Mouse (Mus musculus): ENCODE data around the gene Heatr5a. TPM values are rescaled to one million over a fixed set of nuclear protein-coding genes. Genes with fewer than 3 reads are reported as not detected.

Gene Heatr5a
- total RNA-seq, 2 experiments from 2014 or later: 18.8 to 20.9 TPM

- no peak for DNase-seq
- intact Hi-C loops (cut with DNase I): no loop called here
Measured at GRCm38 (mm10) chr12:51851617-51852016, 119.5 kb downstream of the Heatr5a start.

- intact Hi-C loops (cut with DNase I): no loop called here
- DNase-seq: no peak
Measured at GRCm38 (mm10) chr12:51851155-51851554, 120.0 kb downstream of the Heatr5a start.

GRCm38 (mm10) chr12:51850339-51850738, 120.8 kb downstream of the Heatr5a start:
- intact Hi-C loops (cut with DNase I): no loop called here
- DNase-seq: no peak

- intact Hi-C loops (cut with DNase I): loop anchor here (5.0 kb wide), 1 partner anchor 752 kb away; no protein-coding TSS in a partner anchor
- DNase-seq: no peak
Measured at GRCm38 (mm10) chr12:51849902-51850301, 121.2 kb downstream of the Heatr5a start.

GRCm38 (mm10) chr12:51847953-51848680, 123.0 kb downstream of the Heatr5a start:
- peak; percentile 38 to 52 for DNase-seq
- intact Hi-C loops (cut with DNase I): loop anchor here (2.0 to 5.0 kb wide), 2 partner anchors 15 to 754 kb away; no protein-coding TSS in a partner anchor

GRCm38 (mm10) chr12:51845261-51845660, 125.9 kb downstream of the Heatr5a start:
- intact Hi-C loops (cut with DNase I): loop anchor here (5.0 kb wide), 1 partner anchor 757 kb away; no protein-coding TSS in a partner anchor
- DNase-seq: no peak

- intact Hi-C loops (cut with DNase I): loop anchor here (1.0 to 5.0 kb wide), 3 partner anchors 16 to 757 kb away; partner anchors contain the start of gene Hectd1
Measured at GRCm38 (mm10) chr12:51844771-51845256, 126.3 kb downstream of the Heatr5a start.

GRCm38 (mm10) chr12:51843576-51844520, 127.3 kb downstream of the Heatr5a start:
- DNase-seq: no peak
- intact Hi-C loops (cut with DNase I): loop anchor here (1.0 to 5.0 kb wide), 2 partner anchors 15 to 38 kb away; partner anchors contain the start of gene Hectd1

More at GRCm38 (mm10) chr12:51844771-51845256, 126.3 kb downstream of the Heatr5a start:
- DNase-seq: peak; percentile 98 to 100

- intact Hi-C loops (cut with DNase I): loop anchor here (5.0 kb wide), 1 partner anchor 40 kb away; no protein-coding TSS in a partner anchor
- no peak for DNase-seq
Measured at GRCm38 (mm10) chr12:51842081-51842864, 128.8 kb downstream of the Heatr5a start.

GRCm38 (mm10) chr12:51839856-51840255, 131.3 kb downstream of the Heatr5a start:
- intact Hi-C loops (cut with DNase I): loop anchor here (5.0 kb wide), 1 partner anchor 42 kb away; no protein-coding TSS in a partner anchor

GRCm38 (mm10) chr12:51835219-51835618, 135.9 kb downstream of the Heatr5a start:
- intact Hi-C loops (cut with DNase I): no loop called here
- DNase-seq: no peak

More at GRCm38 (mm10) chr12:51839856-51840255, 131.3 kb downstream of the Heatr5a start:
- DNase-seq: no peak

- DNase-seq: no peak
- intact Hi-C loops (cut with DNase I): no loop called here
Measured at GRCm38 (mm10) chr12:51831931-51832330, 139.2 kb downstream of the Heatr5a start.

- DNase-seq: no peak
- intact Hi-C loops (cut with DNase I): no loop called here
Measured at GRCm38 (mm10) chr12:51831296-51831695, 139.8 kb downstream of the Heatr5a start.

GRCm38 (mm10) chr12:51830671-51831070, 140.4 kb downstream of the Heatr5a start:
- intact Hi-C loops (cut with DNase I): no loop called here
- DNase-seq: no peak

- intact Hi-C loops (cut with DNase I): no loop called here
- DNase-seq: no peak
Measured at GRCm38 (mm10) chr12:51830077-51830402, 141.1 kb downstream of the Heatr5a start.

- intact Hi-C loops (cut with DNase I): loop anchor here (1.0 to 5.0 kb wide), 2 partner anchors 15 to 173 kb away; no protein-coding TSS in a partner anchor
- peak; percentile 83 to 95 for DNase-seq
Measured at GRCm38 (mm10) chr12:51829290-51830076, 141.6 kb downstream of the Heatr5a start, which contains the start of gene Hectd1. Gene Hectd1, minus strand, starts transcription at chr12:51829536.

- DNase-seq: no peak
- intact Hi-C loops (cut with DNase I): loop anchor here (1.0 to 5.0 kb wide), 2 partner anchors 15 to 173 kb away; no protein-coding TSS in a partner anchor
Measured at GRCm38 (mm10) chr12:51828716-51829289, 142.3 kb downstream of the Heatr5a start.

- DNase-seq: no peak
- intact Hi-C loops (cut with DNase I): loop anchor here (5.0 kb wide), 1 partner anchor 174 kb away; no protein-coding TSS in a partner anchor
Measured at GRCm38 (mm10) chr12:51827958-51828650, 143.0 kb downstream of the Heatr5a start.
